Mouse (Mus musculus) forebrain, postnatal 0 days (tissue): Measurements from ENCODE around the gene Dpp6. TPM values are rescaled to one million over a fixed set of nuclear protein-coding genes. Genes with fewer than 3 reads are reported as not detected.

Source experiments
- ATAC-seq: fragments of 200-750 bp; cut with Nextera tagmentation; 2 replicates; pipeline ENCODE4 v1.8.0; 2017; ENCODE audit warnings: mild to moderate bottlenecking, moderate library complexity
- DNase-seq: peaks from one replicate; pipeline ENCODE4 v3.0.0-alpha.2; 2015
- H3K27ac ChIP-seq: fragments of 300-500 bp; sonication (generic); 2 replicates; pipeline ENCODE4 v1.5.1; 2014; ENCODE audit warnings: low read depth, mild to moderate bottlenecking, antibody characterized with exemption, low read length, moderate library complexity, mixed read lengths
- H3K27me3 ChIP-seq: fragments of 300-500 bp; sonication (generic); 2 replicates; pipeline ENCODE4 v1.6.1; 2014; ENCODE audit warnings: mild to moderate bottlenecking, low read length, mixed read lengths; ENCODE audit not compliant: insufficient read depth
- H3K36me3 ChIP-seq: fragments of 300-500 bp; sonication (generic); 2 replicates; pipeline ENCODE4 v1.6.1; 2014; ENCODE audit warnings: mild to moderate bottlenecking, moderate library complexity; ENCODE audit not compliant: insufficient read depth
- H3K4me1 ChIP-seq: fragments of 300-500 bp; sonication (generic); 2 replicates; pipeline ENCODE4 v1.6.1; 2014; ENCODE audit warnings: antibody characterized with exemption; ENCODE audit not compliant: insufficient read depth
- H3K4me2 ChIP-seq: fragments of 300-500 bp; sonication (generic); 2 replicates; pipeline ENCODE4 v1.6.1; 2014; ENCODE audit warnings: low read depth, mild to moderate bottlenecking, moderate library complexity
- H3K4me3 ChIP-seq: fragments of 300-500 bp; sonication (generic); 2 replicates; pipeline ENCODE4 v1.5.1; 2014; ENCODE audit warnings: low read depth, low read length, mixed read lengths
- H3K9ac ChIP-seq: fragments of 300-500 bp; sonication (generic); 2 replicates; pipeline ENCODE4 v1.6.1; 2014; ENCODE audit warnings: mild to moderate bottlenecking
- H3K9me3 ChIP-seq: fragments of 300-500 bp; sonication (generic); 2 replicates; pipeline ENCODE4 v1.6.1; 2016; ENCODE audit warnings: low read length
- CTCF ChIP-seq: sonication (generic); IDR thresholded peaks from 2 replicates; pipeline ENCODE4 v1.5.1; 2016; ENCODE audit warnings: antibody characterized with exemption, control low read depth, low read depth
- WGBS: fragments of 180-500 bp; shearing (Covaris S2); extraction: QIAGEN DNeasy Blood & Tissue Kit; methylation state at CpG from one replicate; pipeline ENCODE4 v1.1.7; 2014; 5-methylcytosine and 5-hydroxymethylcytosine counted together
- polyA plus RNA-seq: library from polyadenylated mRNA; unstranded; fragments of >200 nt; fragmentation: Nextera tagmentation; extraction: Ambion mirVana; gene quantifications from 2 replicates; pipeline ENCODE4 v1.2.1, GENCODE M21; 2015
- total RNA-seq: library from RNA; depleted of rRNA; stranded (reverse); fragments of >200 nt; gene quantifications from 2 replicates; pipeline ENCODE4 v1.2.3, GENCODE M21; 2014

The Dpp6 gene
- total and polyA plus RNA-seq, 2 experiments from 2014 or later, result 58.4 to 116 TPM

DNA sequence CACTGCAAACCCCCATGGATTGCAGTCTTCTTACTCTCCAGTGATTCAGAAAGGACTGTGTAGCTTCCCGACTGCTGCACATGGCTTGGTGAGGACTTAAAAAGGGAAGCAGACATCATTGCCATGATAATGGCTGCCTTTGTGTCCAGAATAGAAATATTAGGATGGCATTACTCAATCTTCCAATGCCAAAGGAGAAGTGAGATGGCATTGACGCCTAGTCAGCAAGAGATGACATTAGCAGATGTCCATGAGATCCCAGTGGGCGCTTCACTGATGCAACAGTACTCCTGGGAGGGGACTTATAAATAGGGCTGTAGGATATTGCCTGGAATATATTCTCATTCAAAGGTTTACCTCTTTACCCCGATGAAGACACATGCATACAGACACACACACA is 368.0 kb downstream of the Dpp6 start:
- H3K4me3 ChIP-seq, result no peak overlapping the region
- 86% methylated on average over 4 of the region's 4 CpGs for WGBS
- no peak for TF ChIP-seq CTCF
- no peaks in the 10 kb centered on the region for H3K27me3 ChIP-seq
- ATAC-seq (no peak), DNase-seq (no peak)
- no peak overlapping the region for H3K27ac ChIP-seq
- no peaks in the 10 kb centered on the region for H3K4me1 ChIP-seq
- H3K36me3 ChIP-seq, result no peaks in the 10 kb centered on the region
- H3K9ac ChIP-seq, result no peak overlapping the region
- H3K9me3 ChIP-seq, result no peaks in the 10 kb centered on the region
- H3K4me2 ChIP-seq, result no peak overlapping the region

- no peak overlapping the region for H3K4me3 ChIP-seq
Observed at GRCm38 (mm10) chr5:27191242-27191969, 374.4 kb downstream of the Dpp6 start.

GRCm38 (mm10) chr5:27194157-27194556 is 377.2 kb downstream of the Dpp6 start:
- Histone ChIP-seq H3K4me2 (no peak overlapping the region), H3K36me3 (no peaks in the 10 kb centered on the region), H3K27me3 (no peaks in the 10 kb centered on the region), H3K4me3 (no peak overlapping the region), H3K9ac (no peak overlapping the region), H3K27ac (no peak overlapping the region), H3K9me3 (no peaks in the 10 kb centered on the region), H3K4me1 (0 out of 2 replicates have a peak, but pooled peaks cover 4% of the 10 kb centered on the region)
- DNase-seq (no peak), ATAC-seq (no peak)
- no peak for TF ChIP-seq CTCF
- WGBS, result 86% methylated on average over 3 of the region's 3 CpGs

More at GRCm38 (mm10) chr5:27191242-27191969, 374.4 kb downstream of the Dpp6 start:
- Histone ChIP-seq H3K4me1 (0 out of 2 replicates have a peak, but pooled peaks cover 4% of the 10 kb centered on the region), H3K27me3 (no peaks in the 10 kb centered on the region), H3K27ac (no peak overlapping the region), H3K36me3 (no peaks in the 10 kb centered on the region), H3K9me3 (no peaks in the 10 kb centered on the region), H3K4me2 (no peak overlapping the region), H3K9ac (no peak overlapping the region)
- ATAC-seq (peak; percentile 92), DNase-seq (no peak)
- TF ChIP-seq CTCF, result no peak
- WGBS, result 49% methylated on average over 5 of the region's 5 CpGs

DNA sequence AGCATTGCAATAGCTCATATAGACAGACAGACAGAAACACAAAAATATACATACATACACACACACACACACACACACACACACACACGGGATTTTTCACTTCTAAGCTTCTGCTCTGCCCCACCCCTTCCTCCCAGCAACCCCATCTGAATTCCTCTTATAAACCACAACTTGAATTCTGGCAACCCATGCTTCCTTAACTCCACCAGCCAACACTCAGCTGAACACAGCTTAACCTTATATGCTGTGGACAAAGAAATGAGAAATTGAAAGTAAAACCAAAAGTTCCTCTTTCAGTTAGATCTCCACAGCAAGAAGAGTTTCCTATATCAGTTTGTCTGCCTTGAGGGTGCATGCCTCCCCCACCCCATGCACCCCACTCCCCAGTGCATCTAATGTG is 378.0 kb downstream of the Dpp6 start:
- no peak for DNase-seq
- Histone ChIP-seq H3K27me3 (no peaks in the 10 kb centered on the region), H3K9me3 (no peaks in the 10 kb centered on the region), H3K36me3 (no peaks in the 10 kb centered on the region), H3K4me1 (0 out of 2 replicates have a peak, but pooled peaks cover 4% of the 10 kb centered on the region), H3K9ac (no peak overlapping the region), H3K4me3 (no peak overlapping the region), H3K4me2 (no peak overlapping the region), H3K27ac (no peak overlapping the region)
- 68% methylated on average over 1 of the region's 1 CpGs for WGBS
- no peak for TF ChIP-seq CTCF
- no peak for ATAC-seq

DNA sequence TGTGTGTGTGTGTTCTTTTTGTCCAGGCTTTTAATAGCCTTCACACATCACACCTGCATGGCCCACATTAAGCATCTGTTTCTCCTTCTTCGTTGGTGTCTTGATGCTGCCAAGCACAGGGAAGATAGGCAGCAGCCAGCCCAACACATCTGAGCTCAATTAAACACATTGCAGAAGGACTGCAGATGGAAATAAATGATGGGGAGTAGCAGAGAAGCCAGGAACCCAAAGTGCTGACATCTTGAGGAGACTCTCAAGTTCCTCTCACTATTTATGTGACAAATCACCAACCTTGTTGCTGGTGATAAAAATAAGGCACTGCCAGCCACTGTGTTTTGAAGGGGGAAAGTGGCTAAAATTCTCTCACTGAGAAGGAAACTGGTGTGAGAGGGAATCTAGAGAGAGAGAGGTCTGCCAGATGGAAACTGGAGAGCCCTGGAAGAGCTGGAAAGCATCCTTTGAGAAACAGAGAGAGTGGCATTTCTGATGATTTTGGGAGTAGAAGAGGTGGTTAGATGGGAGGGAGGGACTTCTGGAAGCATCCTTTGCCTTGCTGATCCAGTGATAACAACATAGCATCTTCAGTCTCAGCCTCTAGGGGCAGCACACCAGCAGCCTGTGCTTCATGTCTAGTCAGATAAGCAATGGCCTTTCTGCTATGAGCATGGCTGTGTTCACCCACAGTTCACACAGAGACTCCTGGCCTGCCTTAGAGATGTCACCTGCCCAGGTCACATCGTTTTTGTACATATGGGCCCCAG is 383.8 kb downstream of the Dpp6 start:
- DNase-seq, result peak; percentile 21
- ATAC-seq, result peak; percentile 64
- Histone ChIP-seq H3K4me2 (no peak overlapping the region), H3K27me3 (no peaks in the 10 kb centered on the region), H3K36me3 (no peaks in the 10 kb centered on the region), H3K4me3 (no peak overlapping the region), H3K27ac (no peak overlapping the region), H3K4me1 (no peaks in the 10 kb centered on the region), H3K9ac (no peak overlapping the region), H3K9me3 (no peaks in the 10 kb centered on the region)
- WGBS, result 51% methylated on average over 2 of the region's 2 CpGs
- TF ChIP-seq CTCF, result peak; percentile 63

DNA sequence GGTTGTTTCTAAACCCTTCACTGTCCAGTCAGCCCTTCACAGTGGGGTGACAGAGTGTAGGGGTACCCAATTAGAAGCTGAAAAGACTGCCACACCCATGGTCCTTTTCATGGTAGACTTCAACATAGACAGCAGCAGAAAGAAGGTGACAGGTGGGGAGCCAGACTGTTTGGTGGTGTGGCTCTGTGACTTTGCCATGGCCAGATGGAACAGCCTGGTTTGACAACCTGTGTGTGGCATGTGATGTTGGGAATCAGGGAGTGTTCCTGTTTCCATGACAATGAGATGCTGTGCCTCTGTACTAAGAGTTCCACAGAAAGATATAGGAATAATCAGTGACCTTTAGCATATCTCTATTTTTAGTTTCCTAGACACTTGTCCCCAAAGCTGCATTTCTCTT is 386.1 kb downstream of the Dpp6 start:
- Histone ChIP-seq H3K9me3 (no peaks in the 10 kb centered on the region), H3K9ac (no peak overlapping the region), H3K36me3 (no peaks in the 10 kb centered on the region), H3K4me2 (no peak overlapping the region), H3K4me1 (no peaks in the 10 kb centered on the region), H3K4me3 (no peak overlapping the region), H3K27ac (no peak overlapping the region), H3K27me3 (no peaks in the 10 kb centered on the region)
- TF ChIP-seq CTCF, result no peak
- DNase-seq (peak; percentile 28), ATAC-seq (0 out of 2 replicates have a peak, but pooled peaks have one; percentile 32)

DNA sequence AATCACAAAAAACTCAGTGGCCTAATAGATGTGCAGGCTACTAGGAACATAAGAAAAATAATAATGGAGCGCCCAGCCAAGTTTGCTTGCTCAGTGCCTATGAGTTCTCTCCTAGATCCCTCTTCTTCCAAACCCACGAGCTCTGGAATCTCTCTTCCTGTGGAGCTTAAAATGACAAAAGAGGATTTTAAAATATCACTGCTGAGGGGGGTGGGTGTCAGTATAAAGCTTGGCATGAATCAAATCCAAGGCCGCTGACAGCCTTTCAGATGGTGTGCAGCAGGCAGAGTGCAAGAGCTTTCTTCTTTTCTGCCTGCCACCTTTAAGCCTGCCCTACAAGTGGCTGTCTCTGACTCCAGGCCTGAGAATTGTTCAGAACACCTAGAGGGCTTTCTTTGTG is 387.7 kb downstream of the Dpp6 start:
- no peak for DNase-seq
- no peak overlapping the region for H3K4me3 ChIP-seq
- H3K36me3 ChIP-seq, result no peaks in the 10 kb centered on the region
- no peak for ATAC-seq
- TF ChIP-seq CTCF, result no peak
- H3K9me3 ChIP-seq, result no peaks in the 10 kb centered on the region
- no peak overlapping the region for H3K27ac ChIP-seq
- no peak overlapping the region for H3K9ac ChIP-seq
- H3K27me3 ChIP-seq, result no peaks in the 10 kb centered on the region
- 54% methylated on average over 3 of the region's 3 CpGs for WGBS
- no peaks in the 10 kb centered on the region for H3K4me1 ChIP-seq
- H3K4me2 ChIP-seq, result no peak overlapping the region
